Comparison of ENCODE assay signal across 10 mouse cellular contexts in genomic region chrX:44367280-44367645, GRCm38 (mm10). TPM values are rescaled to one million over a fixed set of nuclear protein-coding genes. Genes with fewer than 3 reads are reported as not detected.
DNase-seq lines count a peak whose midpoint lies in the region; ATAC-seq and TF ChIP-seq lines count a peak whose summit lies in the region.
"Had no signal": no experiment of that assay in that cellular context is flagged by ENCODE, and none has a peak within 500 bp of the region (broad histone marks: within the 10 kb centered on the region; RNA-seq: fewer than 3 reads in every experiment).

No protein-coding gene starts in this region.

- no peaks in the 10 kb centered on the region for H3K36me3 ChIP-seq in E14TG2a.4 (ENCODE audit: insufficient read depth, low read length)
- H3K36me3 ChIP-seq in forebrain, postnatal 0 days (ENCODE audit: insufficient read depth) = no peaks in the 10 kb centered on the region
- no peaks in the 10 kb centered on the region for H3K36me3 ChIP-seq in liver, postnatal 0 days (replicated peaks; ENCODE audit: insufficient read depth, low read length)

- peaks cover 2% of the 10 kb centered on the region; the same call in 1 of the 2 replicates for H3K4me1 ChIP-seq in E14TG2a.4 (replicated peaks; ENCODE audit: low read depth, low read length)
- H3K4me1 ChIP-seq in forebrain, postnatal 0 days (ENCODE audit: insufficient read depth) = no peaks in the 10 kb centered on the region
- H3K4me1 ChIP-seq in liver, postnatal 0 days (ENCODE audit: insufficient read depth) = no peaks in the 10 kb centered on the region

- TF ChIP-seq CTCF in E14TG2a.4 (conservative IDR thresholded peaks at IDR 0.05; ENCODE audit: low read length) = no peak
- no peak for TF ChIP-seq CTCF in forebrain, postnatal 0 days (IDR thresholded peaks at IDR 0.05; ENCODE audit: low read depth)
- TF ChIP-seq CTCF in liver, postnatal 0 days (IDR thresholded peaks at IDR 0.05; ENCODE audit: low read depth) = no peak

- no peak for TF ChIP-seq EP300 in liver, postnatal 0 days (IDR thresholded peaks at IDR 0.05; ENCODE audit: low read depth)

- DNase-seq in gastrocnemius, postnatal 14 days = peak; percentile 3
- no peak for DNase-seq in gastrocnemius, adult 18-20 months (ENCODE audit: low spot score)
- DNase-seq in forebrain, postnatal 0 days = no peak
- no peak for DNase-seq in liver, postnatal 0 days
- DNase-seq in ovary, adult 18-20 months (ENCODE audit: low spot score) = no peak
- no peak for DNase-seq in B cell, adult 2 months
- DNase-seq: adrenal gland, postnatal 36 days had no signal

- no peak overlapping the region for H3K27ac ChIP-seq in forebrain, postnatal 0 days (ENCODE audit: low read depth, low read length)
- no peak overlapping the region for H3K27ac ChIP-seq in liver, postnatal 0 days (ENCODE audit: low read depth)

- peaks cover 13% of the 10 kb centered on the region for H3K27me3 ChIP-seq in E14TG2a.4 (ENCODE audit: insufficient read depth, low read length)
- no peaks in the 10 kb centered on the region for H3K27me3 ChIP-seq in forebrain, postnatal 0 days (ENCODE audit: insufficient read depth, low read length)
- H3K27me3 ChIP-seq in liver, postnatal 0 days (ENCODE audit: insufficient read depth, low read length) = no peaks in the 10 kb centered on the region

- no peak for ATAC-seq in forebrain, postnatal 0 days
- no peak for ATAC-seq in liver, postnatal 0 days
- ATAC-seq in inflammation-experienced regulatory T-cells, adult 6 months = no peak

- intact Hi-C loops in gastrocnemius, postnatal 14 days (cut with DNase I; ENCODE audit: low total_unique reads) = no loop called here

- peak overlapping the region; percentile 71 for H3K4me3 ChIP-seq in E14TG2a.4 (replicated peaks; ENCODE audit: low read length)
- H3K4me3 ChIP-seq in forebrain, postnatal 0 days (ENCODE audit: low read depth, low read length) = peak overlapping the region; percentile 44
- no peak overlapping the region for H3K4me3 ChIP-seq in liver, postnatal 0 days (ENCODE audit: low read depth, low read length)

- H3K4me2 ChIP-seq in forebrain, postnatal 0 days (ENCODE audit: low read depth) = peak overlapping the region; percentile 66
- H3K4me2 ChIP-seq in liver, postnatal 0 days (ENCODE audit: low read depth, low read length) = 0 out of 2 replicates have a peak overlapping the region, but pooled peaks have one; percentile 58

- H3K9me3 ChIP-seq in E14TG2a.4 (ENCODE audit: low read length) = no peaks in the 10 kb centered on the region
- no peaks in the 10 kb centered on the region for H3K9me3 ChIP-seq in forebrain, postnatal 0 days (ENCODE audit: low read length)
- no peaks in the 10 kb centered on the region for H3K9me3 ChIP-seq in liver, postnatal 0 days (ENCODE audit: low read length)

- H3K9ac ChIP-seq in forebrain, postnatal 0 days = peak overlapping the region; percentile 57; the same call in 1 of the 2 replicates
- H3K9ac ChIP-seq in liver, postnatal 0 days (replicated peaks) = no peak overlapping the region

- 70% methylated on average over 14 of the region's 14 CpGs for WGBS in forebrain, postnatal 0 days
- 71% methylated on average over 14 of the region's 14 CpGs for WGBS in liver, postnatal 0 days (ENCODE audit: insufficient replicate concordance)

RNA-seq across cellular contexts. Expression of gene Dcaf12l2, which starts 0.9 kb away (rescaled TPM):
- under 1 TPM; 0.16 to 0.45 TPM for total RNA-seq in gastrocnemius, postnatal 14 days (2021)
- total RNA-seq in gastrocnemius, adult 18-20 months (2021) = not detected
- 2.7 and 4.5 TPM in 2 replicates for total RNA-seq in forebrain, postnatal 0 days (2014; rRNA removed)
- polyA plus RNA-seq in forebrain, postnatal 0 days (2015; fragmentation: Nextera tagmentation; extraction: Ambion mirVana) = 0.86 and 2.5 TPM in 2 replicates
- 0.06 TPM in 1 of 2 replicates, not detected in the other for polyA plus RNA-seq in liver, postnatal 0 days (2015; fragmentation: Nextera tagmentation; extraction: Ambion mirVana)
- not detected for polyA plus RNA-seq in inflammation-experienced regulatory T-cells, adult 6 months (2017; shearing (Covaris generic))
- total RNA-seq: adrenal gland, postnatal 36 days; liver, adult 2 months had no signal
- polyA plus RNA-seq: liver, adult 2 months had no signal
